Mouse (Mus musculus): Measurements from ENCODE around the gene Olfr478.
"Not testable (repeated sequence)": the region's sequence is repeated elsewhere in the genome, so short reads cannot be mapped to it uniquely, and the experiment has no call there.

Gene Olfr478

GRCm38 (mm10) chr7:108033889-108034288 lies at the start of gene Olfr478:
Gene Olfr478 (minus strand): TSS chr7:108033989.
- no peak for DNase-seq (ENCODE audit: low spot score in 2 of 2)

- no peak for DNase-seq (ENCODE audit: low spot score in 2 of 2)
Measured at GRCm38 (mm10) chr7:108079555-108079954, 45.8 kb upstream of the Olfr478 start, which contains the start of gene Olfr481. Gene Olfr481 (plus strand): TSS chr7:108079855.

DNA sequence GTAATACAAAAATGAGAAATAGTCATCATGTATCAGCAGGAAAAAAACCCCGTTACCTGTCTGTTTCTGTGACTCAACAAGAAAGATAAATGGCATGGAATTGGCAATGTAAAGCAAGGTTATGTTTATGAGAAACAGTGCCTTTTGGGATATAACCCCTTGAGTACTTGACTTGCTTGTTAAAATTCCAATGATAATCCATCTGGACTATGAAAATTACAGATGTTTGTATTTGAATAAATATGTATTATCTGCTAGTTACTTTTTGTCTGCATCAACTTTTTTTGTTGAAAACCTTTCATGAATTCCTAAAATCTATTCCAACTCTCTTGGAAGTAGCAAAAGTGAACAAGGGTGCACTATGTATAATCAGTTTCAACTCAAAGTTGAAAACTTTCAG lies 33.5 kb upstream of the Olfr478 start, which contains the start of gene Olfr480:
TSS of gene Olfr480 (minus strand) at position 101 of the 400 bp plus-strand sequence.
- DNase-seq (ENCODE audit: low spot score in 2 of 2) = no peak

DNA sequence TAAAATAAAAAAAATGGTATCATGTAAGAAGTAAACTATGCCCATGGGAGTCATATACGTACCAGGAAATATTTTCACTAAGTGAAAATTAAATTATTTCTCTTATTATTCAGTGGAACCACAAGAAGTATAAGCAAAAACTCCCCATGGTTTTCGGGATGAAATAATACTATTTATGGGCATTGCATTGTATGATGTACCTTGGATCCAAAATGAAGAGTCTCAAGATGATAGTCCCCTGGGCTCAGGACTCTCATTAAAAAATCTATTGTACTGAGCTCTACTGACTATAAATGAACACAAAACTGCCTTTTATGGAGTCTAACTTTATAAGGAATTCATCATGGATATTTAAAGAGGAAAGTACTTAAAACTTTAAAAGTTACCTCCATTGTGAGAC lies 16.6 kb upstream of the Olfr478 start, which contains the start of gene Olfr479:
TSS of gene Olfr479 (plus strand) at position 301 of the 400 bp plus-strand sequence.
- DNase-seq (ENCODE audit: low spot score in 2 of 2) = no peak

GRCm38 (mm10) chr7:108014256-108014655 lies 19.5 kb downstream of the Olfr478 start:
- DNase-seq (ENCODE audit: low spot score in 2 of 2) = not testable (repeated sequence)

DNA sequence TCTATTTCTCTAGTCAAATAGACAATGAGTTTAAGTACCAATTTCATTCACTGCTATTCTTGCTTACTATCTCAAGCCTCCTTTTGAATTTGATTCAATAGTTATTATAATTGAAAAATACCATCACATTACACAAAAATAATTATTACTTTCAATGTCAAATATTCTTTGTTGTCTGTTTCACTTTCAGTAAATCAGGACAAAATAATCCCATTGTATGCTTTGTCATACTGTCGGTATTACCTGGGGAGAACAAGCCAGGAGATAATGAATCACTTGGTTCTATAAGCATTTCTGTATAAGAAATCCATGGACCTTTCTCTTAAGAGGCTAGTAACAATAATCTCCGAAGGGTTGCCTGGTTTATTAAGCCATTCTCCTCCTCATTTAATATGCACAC lies 47.4 kb downstream of the Olfr478 start, which contains the start of gene Olfr477:
TSS of gene Olfr477 (plus strand) at position 301 of the 400 bp plus-strand sequence.
- DNase-seq (ENCODE audit: low spot score in 2 of 2) = no peak

All from right cerebral cortex, postnatal 10 days (tissue).